Mouse (Mus musculus): ENCODE data around the gene Adam1b. TPM values are rescaled to one million over a fixed set of nuclear protein-coding genes. Genes with fewer than 3 reads are reported as not detected.
A peak's percentile ranks its signal among the peaks of the same experiment; 100 is the strongest.

The Adam1b gene
- polyA plus RNA-seq, 1 experiment from 2014 or later, result 0.05 TPM

- no peaks in the 10 kb centered on the region for H3K27me3 ChIP-seq (replicated peaks)
- H3K9me3 ChIP-seq, result no peaks in the 10 kb centered on the region
- no peak overlapping the region for H3K27ac ChIP-seq
- H3K36me3 ChIP-seq, result no peaks in the 10 kb centered on the region
- no peak overlapping the region for H3K4me3 ChIP-seq (replicated peaks)
- no peak overlapping the region for H3K4me2 ChIP-seq
- no peak for ATAC-seq (ENCODE audit: insufficient read depth, low FRiP score, low read depth)
- no peak overlapping the region for H3K9ac ChIP-seq
- 65% methylated on average over 5 of the region's 5 CpGs for whole genome bisulfite sequencing
- H3K4me1 ChIP-seq, result no peaks in the 10 kb centered on the region
Measured at GRCm38 (mm10) chr5:121484801-121485200, 18.4 kb downstream of the Adam1b start.

DNA sequence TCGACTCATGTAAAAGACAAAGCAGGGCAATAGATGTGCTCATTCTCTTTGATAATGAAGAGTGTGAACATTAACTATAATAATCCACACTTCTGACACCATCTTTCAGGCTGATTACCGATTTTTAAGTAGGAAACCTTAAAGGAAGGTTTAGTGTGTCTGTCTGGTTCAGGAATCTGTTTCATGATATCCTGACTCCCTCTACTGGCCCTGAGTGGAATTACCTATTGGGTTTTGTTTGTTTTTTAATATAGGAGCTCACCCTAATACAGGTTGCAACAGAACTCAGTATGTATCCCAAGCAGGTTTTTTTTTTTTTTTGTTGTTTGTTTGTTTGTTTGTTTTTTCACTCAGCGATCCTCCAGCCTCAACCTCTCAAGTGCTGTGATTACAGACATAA lies 25.6 kb downstream of the Adam1b start:
- no peak for ATAC-seq (ENCODE audit: insufficient read depth, low FRiP score, low read depth)
- Histone ChIP-seq H3K4me3 (replicated peaks) (no peak overlapping the region), H3K9me3 (no peaks in the 10 kb centered on the region), H3K4me2 (no peak overlapping the region), H3K4me1 (no peaks in the 10 kb centered on the region), H3K27ac (no peak overlapping the region), H3K9ac (no peak overlapping the region), H3K27me3 (replicated peaks) (no peaks in the 10 kb centered on the region), H3K36me3 (no peaks in the 10 kb centered on the region)
- 29% methylated on average over 3 of the region's 3 CpGs for WGBS

DNA sequence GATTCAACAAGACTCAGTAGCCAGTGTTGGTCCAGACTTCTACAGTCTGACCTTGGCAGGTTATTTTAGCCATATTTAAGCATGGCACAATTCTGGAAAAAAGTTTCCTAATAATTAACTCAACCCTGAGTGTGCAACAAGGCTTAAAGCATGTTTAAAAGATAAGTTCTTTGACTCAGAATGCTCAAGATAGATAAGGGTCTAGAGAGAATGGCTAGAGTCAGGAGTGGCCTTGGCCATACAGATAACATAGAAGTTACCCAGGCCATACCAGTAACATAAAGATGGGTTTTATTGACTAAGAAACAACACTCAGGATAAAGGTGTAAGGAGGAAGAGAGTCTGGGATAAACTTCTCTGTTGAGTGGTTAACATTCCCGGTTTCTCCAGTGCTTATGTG lies 27.2 kb downstream of the Adam1b start:
- Histone ChIP-seq H3K9ac (no peak overlapping the region), H3K4me1 (no peaks in the 10 kb centered on the region), H3K9me3 (no peaks in the 10 kb centered on the region), H3K4me3 (replicated peaks) (no peak overlapping the region), H3K36me3 (no peaks in the 10 kb centered on the region), H3K27ac (no peak overlapping the region), H3K4me2 (no peak overlapping the region), H3K27me3 (replicated peaks) (no peaks in the 10 kb centered on the region)
- 63% methylated on average over 1 of the region's 1 CpGs for WGBS
- peak; percentile 70; the same call in 1 of the 2 replicates for ATAC-seq (ENCODE audit: insufficient read depth, low FRiP score, low read depth)

DNA sequence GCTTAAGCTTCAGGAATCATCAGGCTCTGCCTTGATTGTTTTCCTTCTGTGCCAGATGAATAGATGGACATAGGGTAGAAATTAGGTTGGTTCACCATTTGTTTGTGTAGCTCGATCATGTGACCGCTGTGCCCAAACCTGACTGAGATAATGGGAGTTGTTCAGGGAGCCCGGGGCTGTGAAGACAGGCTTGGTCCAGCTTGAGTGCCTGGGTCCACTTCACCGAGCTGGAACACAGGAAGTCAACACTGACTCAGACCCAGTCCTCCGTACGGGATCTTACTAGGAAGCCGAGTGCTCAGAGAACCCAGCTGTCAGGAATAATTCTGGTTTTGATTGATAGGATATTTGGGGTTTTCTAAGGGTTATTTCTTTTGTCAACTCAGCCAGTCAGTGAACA lies 28.6 kb downstream of the Adam1b start:
- no peak for ATAC-seq (ENCODE audit: insufficient read depth, low FRiP score, low read depth)
- WGBS, result 58% methylated on average over 7 of the region's 7 CpGs
- no peak overlapping the region for H3K4me3 ChIP-seq (replicated peaks)

GRCm38 (mm10) chr5:121472411-121472810 lies 30.8 kb downstream of the Adam1b start:
- WGBS, result 83% methylated on average over 2 of the region's 2 CpGs
- peaks cover 8% of the 10 kb centered on the region for H3K4me1 ChIP-seq
- H3K4me2 ChIP-seq, result no peak overlapping the region
- no peaks in the 10 kb centered on the region for H3K36me3 ChIP-seq
- ATAC-seq (ENCODE audit: insufficient read depth, low FRiP score, low read depth), result no peak
- H3K27ac ChIP-seq, result no peak overlapping the region
- H3K9ac ChIP-seq, result no peak overlapping the region
- H3K4me3 ChIP-seq (replicated peaks), result no peak overlapping the region
- no peaks in the 10 kb centered on the region for H3K27me3 ChIP-seq (replicated peaks)
- no peaks in the 10 kb centered on the region for H3K9me3 ChIP-seq

More for the DNA sequence above, 28.6 kb downstream of the Adam1b start:
- no peaks in the 10 kb centered on the region for H3K9me3 ChIP-seq
- H3K27ac ChIP-seq, result no peak overlapping the region
- H3K9ac ChIP-seq, result no peak overlapping the region
- H3K4me2 ChIP-seq, result no peak overlapping the region
- no peaks in the 10 kb centered on the region for H3K27me3 ChIP-seq (replicated peaks)
- H3K4me1 ChIP-seq, result peaks cover 7% of the 10 kb centered on the region
- H3K36me3 ChIP-seq, result no peaks in the 10 kb centered on the region

- Histone ChIP-seq H3K36me3 (no peaks in the 10 kb centered on the region), H3K4me3 (replicated peaks) (no peak overlapping the region), H3K27ac (peak overlapping the region; percentile 9; the same call in 1 of the 2 replicates), H3K4me1 (peaks cover 8% of the 10 kb centered on the region), H3K9me3 (no peaks in the 10 kb centered on the region), H3K27me3 (replicated peaks) (no peaks in the 10 kb centered on the region), H3K9ac (no peak overlapping the region), H3K4me2 (no peak overlapping the region)
- 8% methylated on average over 3 of the region's 3 CpGs for WGBS
- ATAC-seq (ENCODE audit: insufficient read depth, low FRiP score, low read depth), result 0 out of 2 replicates have a peak, but pooled peaks have one; percentile 16
Measured at GRCm38 (mm10) chr5:121469566-121469965, 33.7 kb downstream of the Adam1b start.

DNA sequence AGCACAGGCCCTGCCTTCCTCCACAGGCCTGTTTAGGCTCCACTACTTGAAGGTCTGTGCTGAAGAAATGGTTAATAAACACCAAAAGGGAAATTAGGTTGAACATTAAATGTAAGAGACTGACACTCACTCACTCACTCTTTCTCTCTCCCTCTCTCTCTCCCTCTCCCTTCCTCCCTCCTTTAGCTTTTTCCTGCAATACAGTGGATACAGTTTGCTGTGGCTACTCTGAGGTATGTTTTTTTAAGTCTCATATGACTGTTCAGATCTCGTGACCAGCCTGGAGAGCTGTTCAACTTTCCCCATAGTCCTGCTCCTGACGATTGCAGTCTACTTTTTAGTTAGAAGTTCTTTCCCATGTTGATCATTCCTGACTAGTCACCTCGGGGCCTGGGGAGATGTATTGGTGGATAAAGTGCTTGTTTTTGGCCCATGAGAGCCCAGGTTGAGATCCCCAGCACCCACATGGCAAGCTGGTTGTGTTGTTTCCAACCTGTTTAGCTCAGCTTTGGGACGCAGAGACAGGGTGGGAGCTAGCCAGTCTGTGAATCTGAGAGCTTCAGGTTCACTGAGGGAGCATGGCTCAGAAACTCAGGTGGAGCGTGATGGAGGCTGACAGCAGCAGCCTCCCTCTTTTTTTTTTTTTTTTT lies 39.5 kb downstream of the Adam1b start:
- ATAC-seq (ENCODE audit: insufficient read depth, low FRiP score, low read depth), result no peak
- Histone ChIP-seq H3K4me2 (no peak overlapping the region), H3K9me3 (no peaks in the 10 kb centered on the region), H3K27me3 (replicated peaks) (no peaks in the 10 kb centered on the region), H3K4me1 (no peaks in the 10 kb centered on the region; the same call in 1 of the 2 replicates), H3K27ac (no peak overlapping the region), H3K4me3 (replicated peaks) (no peak overlapping the region), H3K9ac (no peak overlapping the region), H3K36me3 (no peaks in the 10 kb centered on the region)
- WGBS, result 72% methylated on average over 5 of the region's 5 CpGs

- H3K27ac ChIP-seq, result no peak overlapping the region
Measured at GRCm38 (mm10) chr5:121462967-121463366, 40.3 kb downstream of the Adam1b start.

GRCm38 (mm10) chr5:121462171-121462502 lies 41.1 kb downstream of the Adam1b start:
- H3K36me3 ChIP-seq, result no peaks in the 10 kb centered on the region
- no peaks in the 10 kb centered on the region for H3K9me3 ChIP-seq
- H3K27ac ChIP-seq, result no peak overlapping the region
- no peaks in the 10 kb centered on the region; the same call in 1 of the 2 replicates for H3K4me1 ChIP-seq
- WGBS, result 31% methylated on average over 1 of the region's 1 CpGs
- H3K4me3 ChIP-seq (replicated peaks), result no peak overlapping the region
- H3K9ac ChIP-seq, result no peak overlapping the region
- H3K27me3 ChIP-seq (replicated peaks), result no peaks in the 10 kb centered on the region
- H3K4me2 ChIP-seq, result no peak overlapping the region
- ATAC-seq (ENCODE audit: insufficient read depth, low FRiP score, low read depth), result no peak

More at GRCm38 (mm10) chr5:121462967-121463366, 40.3 kb downstream of the Adam1b start:
- no peak overlapping the region for H3K9ac ChIP-seq
- H3K36me3 ChIP-seq, result no peaks in the 10 kb centered on the region
- H3K4me3 ChIP-seq (replicated peaks), result no peak overlapping the region
- H3K4me1 ChIP-seq, result no peaks in the 10 kb centered on the region; the same call in 1 of the 2 replicates
- ATAC-seq (ENCODE audit: insufficient read depth, low FRiP score, low read depth), result peak; percentile 75
- H3K4me2 ChIP-seq, result no peak overlapping the region
- no peaks in the 10 kb centered on the region for H3K9me3 ChIP-seq
- WGBS, result 61% methylated on average over 5 of the region's 5 CpGs
- H3K27me3 ChIP-seq (replicated peaks), result no peaks in the 10 kb centered on the region

DNA sequence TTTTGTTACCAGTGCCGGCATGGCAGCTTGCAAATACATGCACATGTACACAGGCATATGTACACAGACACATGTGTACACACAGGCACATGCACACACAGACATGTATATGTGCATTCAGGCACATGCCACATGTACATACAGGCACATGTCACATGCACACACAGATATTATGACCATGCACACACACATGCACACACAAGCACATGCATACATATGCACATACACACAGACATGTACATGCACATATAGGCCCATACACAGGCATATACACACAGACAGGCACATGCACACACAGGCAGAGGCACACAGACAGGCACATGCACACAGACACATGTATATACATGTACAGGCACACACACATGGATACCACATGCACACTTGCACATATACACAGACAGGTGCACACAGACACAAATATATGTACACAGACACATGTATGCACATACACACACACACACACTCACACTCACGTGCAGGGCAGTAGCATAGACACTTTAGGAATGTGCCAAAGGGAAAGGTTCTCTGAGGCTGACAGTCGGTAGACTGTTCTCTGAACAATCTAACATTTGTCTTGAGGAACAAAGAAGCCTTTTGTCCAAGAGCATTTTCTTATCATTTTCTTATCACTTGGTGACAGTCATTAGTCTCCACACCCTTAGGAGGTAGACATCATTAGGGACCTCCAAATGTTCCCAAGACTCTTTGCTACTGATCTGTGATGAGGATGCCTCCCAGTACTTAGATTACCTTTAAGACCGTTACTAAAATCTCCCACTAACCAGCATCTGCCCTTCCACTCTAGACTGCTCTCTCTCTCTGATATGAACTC lies 41.7 kb downstream of the Adam1b start:
- WGBS, result 60% methylated on average over 4 of the region's 4 CpGs
- no peaks in the 10 kb centered on the region for H3K27me3 ChIP-seq (replicated peaks)
- H3K4me2 ChIP-seq, result no peak overlapping the region
- no peaks in the 10 kb centered on the region; the same call in 1 of the 2 replicates for H3K4me1 ChIP-seq
- no peak for ATAC-seq (ENCODE audit: insufficient read depth, low FRiP score, low read depth)
- H3K4me3 ChIP-seq (replicated peaks), result no peak overlapping the region
- H3K36me3 ChIP-seq, result no peaks in the 10 kb centered on the region
- no peaks in the 10 kb centered on the region for H3K9me3 ChIP-seq
- H3K9ac ChIP-seq, result no peak overlapping the region
- H3K27ac ChIP-seq, result no peak overlapping the region

DNA sequence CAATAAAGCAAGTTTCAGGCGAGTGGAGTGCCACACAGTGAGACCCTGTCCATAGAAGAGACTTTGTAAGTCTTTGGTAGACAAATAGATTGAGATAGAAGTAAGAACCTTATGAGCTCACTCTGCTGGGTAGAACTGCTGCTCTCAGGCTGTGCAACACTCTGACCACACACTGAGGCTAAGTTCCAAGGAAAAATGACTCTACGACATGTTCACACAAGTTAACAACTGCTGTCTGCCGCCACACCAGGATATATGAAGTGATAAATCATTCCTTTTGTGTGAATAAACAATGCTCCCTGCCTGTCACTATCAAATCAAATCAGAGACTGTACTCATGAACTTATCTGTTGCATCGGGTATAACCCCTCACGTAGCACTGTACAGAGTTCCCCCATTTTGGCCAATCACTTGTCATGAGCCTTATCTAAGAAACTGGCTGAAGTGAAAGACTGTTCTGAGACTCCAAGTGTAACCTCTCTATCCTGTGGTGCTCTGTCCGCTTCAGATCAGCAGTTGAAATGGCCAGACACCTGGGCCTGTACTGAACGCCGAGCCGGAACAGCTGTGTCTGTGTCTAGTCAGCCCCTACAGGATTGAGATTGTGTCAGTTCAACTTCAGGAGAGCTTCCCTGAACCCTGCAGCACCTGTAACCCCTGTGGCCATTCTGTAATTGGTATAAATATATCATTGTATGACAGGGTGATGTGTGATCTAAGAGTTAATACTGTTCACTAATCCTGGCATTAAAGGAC lies 47.5 kb downstream of the Adam1b start:
- 47% methylated on average over 9 of the region's 9 CpGs for WGBS
- Histone ChIP-seq H3K27me3 (replicated peaks) (no peaks in the 10 kb centered on the region), H3K9me3 (no peaks in the 10 kb centered on the region), H3K9ac (no peak overlapping the region), H3K4me3 (replicated peaks) (no peak overlapping the region), H3K36me3 (no peaks in the 10 kb centered on the region), H3K4me1 (peaks cover 23% of the 10 kb centered on the region), H3K4me2 (no peak overlapping the region), H3K27ac (peak overlapping the region; percentile 64)
- ATAC-seq (ENCODE audit: insufficient read depth, low FRiP score, low read depth), result no peak

- Histone ChIP-seq H3K4me3 (replicated peaks) (no peak overlapping the region), H3K9me3 (no peaks in the 10 kb centered on the region), H3K27me3 (replicated peaks) (no peaks in the 10 kb centered on the region), H3K4me1 (peaks cover 26% of the 10 kb centered on the region), H3K27ac (peak overlapping the region; percentile 96), H3K36me3 (no peaks in the 10 kb centered on the region), H3K9ac (no peak overlapping the region), H3K4me2 (no peak overlapping the region)
- ATAC-seq (ENCODE audit: insufficient read depth, low FRiP score, low read depth), result no peak
- WGBS, result 67% methylated on average over 3 of the region's 3 CpGs
Measured at GRCm38 (mm10) chr5:121454503-121454782, 48.8 kb downstream of the Adam1b start.

Data from stomach, embryonic 15.5 days (tissue).